Mouse (Mus musculus) spleen, adult 12 weeks (tissue): ENCODE data around the gene Tsen54.

Experiments used
- DNase-seq: peaks from one replicate; pipeline ENCODE4 v3.0.0; 2022; ENCODE audit warnings: low spot score

The Tsen54 gene

GRCm38 (mm10) chr11:115814605-115815450 is at the start of gene Tsen54:
TSS of gene Tsen54 (plus strand) at chr11:115814724.
- DNase-seq, result peak; percentile 83

GRCm38 (mm10) chr11:115765103-115765606 is 49.4 kb upstream of the Tsen54 start, which contains the start of gene Tmem94:
TSS of gene Tmem94 (plus strand) at chr11:115765433.
- peak; percentile 96 for DNase-seq

GRCm38 (mm10) chr11:115765607-115766141 is 48.9 kb upstream of the Tsen54 start:
- DNase-seq, result no peak

- DNase-seq, result no peak
These were observed 48.1 kb upstream of the Tsen54 start for GRCm38 (mm10) chr11:115766356-115766943.

GRCm38 (mm10) chr11:115766981-115767380 is 47.5 kb upstream of the Tsen54 start:
- no peak for DNase-seq

GRCm38 (mm10) chr11:115768896-115769295 is 45.6 kb upstream of the Tsen54 start:
- no peak for DNase-seq

GRCm38 (mm10) chr11:115774653-115775052 is 39.9 kb upstream of the Tsen54 start:
- no peak for DNase-seq

GRCm38 (mm10) chr11:115775821-115776665 is 38.5 kb upstream of the Tsen54 start:
- DNase-seq, result peak; percentile 0

GRCm38 (mm10) chr11:115776954-115777353 is 37.6 kb upstream of the Tsen54 start:
- no peak for DNase-seq

- peak; percentile 0 for DNase-seq
These were observed 36.8 kb upstream of the Tsen54 start for GRCm38 (mm10) chr11:115777487-115778335.

- DNase-seq, result peak; percentile 33
These were observed 35.4 kb upstream of the Tsen54 start for GRCm38 (mm10) chr11:115779038-115779571.

- DNase-seq, result no peak
These were observed 34.1 kb upstream of the Tsen54 start for GRCm38 (mm10) chr11:115780141-115781070.

- DNase-seq, result no peak
These were observed 28.1 kb upstream of the Tsen54 start for GRCm38 (mm10) chr11:115786473-115786872.

GRCm38 (mm10) chr11:115789787-115790186 is 24.7 kb upstream of the Tsen54 start:
- no peak for DNase-seq

- DNase-seq, result no peak
These were observed 22.6 kb upstream of the Tsen54 start for GRCm38 (mm10) chr11:115791919-115792318.

GRCm38 (mm10) chr11:115792353-115792752 is 22.2 kb upstream of the Tsen54 start:
- DNase-seq, result no peak

- DNase-seq, result no peak
These were observed 17.6 kb upstream of the Tsen54 start for GRCm38 (mm10) chr11:115796898-115797297.

- no peak for DNase-seq
These were observed 16.9 kb upstream of the Tsen54 start for GRCm38 (mm10) chr11:115797665-115798064.

- no peak for DNase-seq
These were observed 13.5 kb upstream of the Tsen54 start for GRCm38 (mm10) chr11:115800981-115801380.
